Comparison of ENCODE assay signal across 10 mouse cellular contexts in genomic region chr11:6184202-6184935, GRCm38 (mm10). TPM values are rescaled to one million over a fixed set of nuclear protein-coding genes. Genes with fewer than 3 reads are reported as not detected.
A peak's percentile ranks its signal among the peaks of the same experiment; 100 is the strongest.
DNase-seq lines count a peak whose midpoint lies in the region; ATAC-seq and TF ChIP-seq lines count a peak whose summit lies in the region.
"Had no signal": no experiment of that assay in that cellular context is flagged by ENCODE, and none has a peak within 500 bp of the region (broad histone marks: within the 10 kb centered on the region; RNA-seq: fewer than 3 reads in every experiment).

No protein-coding gene starts in this region.

- no peaks in the 10 kb centered on the region for H3K9me3 ChIP-seq in hindbrain, embryonic 12.5 days (replicated peaks)
- H3K9me3 ChIP-seq in hindbrain, postnatal 0 days (ENCODE audit: low read length): no peaks in the 10 kb centered on the region
- H3K9me3 ChIP-seq in CH12.LX (replicated peaks; ENCODE audit: low read length): no peaks in the 10 kb centered on the region
- no peaks in the 10 kb centered on the region for H3K9me3 ChIP-seq in forebrain, embryonic 16.5 days (ENCODE audit: control insufficient read depth, low read length)
- H3K9me3 ChIP-seq in neural tube, embryonic 15.5 days (replicated peaks): no peaks in the 10 kb centered on the region

- no peak for TF ChIP-seq POLR2A in CH12.LX (IDR thresholded peaks at IDR 0.05; ENCODE audit: low read depth, low read length)

- no peak overlapping the region; the same call in 1 of the 2 replicates for H3K27ac ChIP-seq in hindbrain, embryonic 12.5 days
- H3K27ac ChIP-seq in hindbrain, postnatal 0 days: no peak overlapping the region
- H3K27ac ChIP-seq in CH12.LX (ENCODE audit: insufficient read depth, low read depth): peak overlapping the region; percentile 36; the same call in 1 of the 2 replicates
- peak overlapping the region; percentile 60 for H3K27ac ChIP-seq in forebrain, embryonic 16.5 days (ENCODE audit: low read length)
- H3K27ac ChIP-seq in neural tube, embryonic 15.5 days (replicated peaks): 0 out of 2 replicates have a peak overlapping the region, but pooled peaks have one; percentile 41

- no peak for TF ChIP-seq CTCF in hindbrain, postnatal 0 days (IDR thresholded peaks at IDR 0.05; ENCODE audit: low read depth)
- TF ChIP-seq CTCF in CH12.LX (conservative IDR thresholded peaks at IDR 0.05 in 1 of 2, IDR thresholded peaks at IDR 0.05 in 1 of 2; ENCODE audit: low read depth in 2 of 2, low read length in 2 of 2): no peak

- dilution Hi-C loops in CH12.LX (cut with MboI; ENCODE audit: extremely low pct_ligation_motif_present, extremely low pct_unique_long_range_greater_than_20kb, low sequenced_read_pairs): no loop called here

- H3K9ac ChIP-seq in hindbrain, embryonic 12.5 days: 0 out of 2 replicates have a peak overlapping the region, but pooled peaks have one; percentile 19
- H3K9ac ChIP-seq in hindbrain, postnatal 0 days (replicated peaks; ENCODE audit: low read length): no peak overlapping the region
- H3K9ac ChIP-seq in CH12.LX (ENCODE audit: insufficient read depth, low read depth): no peak overlapping the region
- no peak overlapping the region; the same call in 1 of the 2 replicates for H3K9ac ChIP-seq in forebrain, embryonic 16.5 days (replicated peaks; ENCODE audit: low read depth, low read length)
- H3K9ac ChIP-seq in neural tube, embryonic 15.5 days (replicated peaks): no peak overlapping the region

- H3K4me3 ChIP-seq in hindbrain, embryonic 12.5 days: no peak overlapping the region
- no peak overlapping the region for H3K4me3 ChIP-seq in hindbrain, postnatal 0 days (ENCODE audit: low read length)
- no peak overlapping the region for H3K4me3 ChIP-seq in CH12.LX (replicated peaks in 1 of 3; ENCODE audit: low read depth in 2 of 3, low read length in 2 of 3, poor library complexity in 1 of 3)
- H3K4me3 ChIP-seq in forebrain, embryonic 16.5 days (replicated peaks; ENCODE audit: low read length): no peak overlapping the region
- H3K4me3 ChIP-seq in neural tube, embryonic 15.5 days (replicated peaks): no peak overlapping the region

- TF ChIP-seq EP300 in CH12.LX (IDR thresholded peaks at IDR 0.05; ENCODE audit: low read length): peak; percentile 43; the same call in 1 of the 2 replicates

- TF ChIP-seq RAD21 in CH12.LX (IDR thresholded peaks at IDR 0.05; ENCODE audit: low read depth, low read length): no peak

- 78% methylated on average over 11 of the region's 11 CpGs for WGBS in hindbrain, embryonic 12.5 days
- WGBS in hindbrain, postnatal 0 days: 51% methylated on average over 11 of the region's 11 CpGs
- 66% methylated on average over 11 of the region's 11 CpGs for WGBS in forebrain, embryonic 16.5 days
- WGBS in neural tube, embryonic 15.5 days: 34% methylated on average over 11 of the region's 11 CpGs

- H3K79me2 ChIP-seq in CH12.LX (replicated peaks; ENCODE audit: control insufficient read depth, extremely low read depth, insufficient read depth, poor library complexity, severe bottlenecking): peaks cover 56% of the 10 kb centered on the region

- no peak for ATAC-seq in hindbrain, embryonic 12.5 days (ENCODE audit: low FRiP score)
- ATAC-seq in hindbrain, postnatal 0 days: no peak
- ATAC-seq in forebrain, embryonic 16.5 days: no peak
- ATAC-seq in neural tube, embryonic 15.5 days (ENCODE audit: low FRiP score): no peak
- ATAC-seq: Patski had no signal

- peaks cover 23% of the 10 kb centered on the region for H3K4me1 ChIP-seq in hindbrain, embryonic 12.5 days
- peaks cover 7% of the 10 kb centered on the region; the same call in 1 of the 2 replicates for H3K4me1 ChIP-seq in hindbrain, postnatal 0 days (ENCODE audit: insufficient read depth, low read length)
- H3K4me1 ChIP-seq in CH12.LX (ENCODE audit: control insufficient read depth in 1 of 2, insufficient read depth in 2 of 2): peaks cover 10 to 58% of the 10 kb centered on the region in 2 experiments
- H3K4me1 ChIP-seq in forebrain, embryonic 16.5 days (replicated peaks; ENCODE audit: control insufficient read depth, insufficient read depth, low read length): peaks cover 39% of the 10 kb centered on the region
- H3K4me1 ChIP-seq in neural tube, embryonic 15.5 days: peaks cover 38% of the 10 kb centered on the region

- no peak for DNase-seq in hindbrain, postnatal 0 days (ENCODE audit: low spot score)
- peak; percentile 62 for DNase-seq in CH12.LX (ENCODE audit: extremely low read depth)
- no peak for DNase-seq in kidney, adult 18-20 months
- DNase-seq in kidney, postnatal 4 days: no peak
- no peak for DNase-seq in ovary, postnatal 36 days (ENCODE audit: low spot score)

- H3K27me3 ChIP-seq in hindbrain, embryonic 12.5 days: no peaks in the 10 kb centered on the region
- H3K27me3 ChIP-seq in hindbrain, postnatal 0 days (ENCODE audit: insufficient read depth, low read length): no peaks in the 10 kb centered on the region
- no peaks in the 10 kb centered on the region for H3K27me3 ChIP-seq in CH12.LX (replicated peaks)
- no peaks in the 10 kb centered on the region for H3K27me3 ChIP-seq in forebrain, embryonic 16.5 days (replicated peaks; ENCODE audit: control insufficient read depth, insufficient read depth, low read length)
- H3K27me3 ChIP-seq in neural tube, embryonic 15.5 days (replicated peaks): no peaks in the 10 kb centered on the region
- H3K27me3 ChIP-seq: Patski had no signal

- in situ Hi-C loops in CH12.LX (cut with MboI; ENCODE audit: low pct_ligation_motif_present, low pct_unique_long_range_greater_than_20kb, low sequenced_read_pairs): no loop called here

- no peak overlapping the region for H3K4me2 ChIP-seq in hindbrain, embryonic 12.5 days (replicated peaks)
- H3K4me2 ChIP-seq in hindbrain, postnatal 0 days (ENCODE audit: low read depth, low read length): no peak overlapping the region
- 0 out of 2 replicates have a peak overlapping the region, but pooled peaks have one; percentile 9 for H3K4me2 ChIP-seq in CH12.LX (ENCODE audit: insufficient read depth, low read depth, poor library complexity, severe bottlenecking)
- H3K4me2 ChIP-seq in forebrain, embryonic 16.5 days (ENCODE audit: low read length): no peak overlapping the region
- no peak overlapping the region for H3K4me2 ChIP-seq in neural tube, embryonic 15.5 days

- 0 out of 2 replicates have a peak, but pooled peaks cover 8% of the 10 kb centered on the region for H3K36me3 ChIP-seq in hindbrain, embryonic 12.5 days
- H3K36me3 ChIP-seq in hindbrain, postnatal 0 days (ENCODE audit: insufficient read depth, low read length): no peaks in the 10 kb centered on the region
- peaks cover 14 to 56% of the 10 kb centered on the region in 2 experiments for H3K36me3 ChIP-seq in CH12.LX (replicated peaks in 1 of 2; ENCODE audit: control insufficient read depth in 1 of 2, insufficient read depth in 1 of 2, low read length in 1 of 2)
- H3K36me3 ChIP-seq in forebrain, embryonic 16.5 days (ENCODE audit: control insufficient read depth, insufficient read depth): no peaks in the 10 kb centered on the region
- H3K36me3 ChIP-seq in neural tube, embryonic 15.5 days: no peaks in the 10 kb centered on the region; the same call in 1 of the 2 replicates

TF ChIP-seq in CH12.LX, 34 proteins besides CTCF, POLR2A, EP300 and RAD21:
- no peak for TF ChIP-seq E2F4 (IDR thresholded peaks at IDR 0.05; ENCODE audit: insufficient replicate concordance, low read depth, low read length)
- TF ChIP-seq ETS1 (conservative IDR thresholded peaks at IDR 0.05; ENCODE audit: low read depth, low read length): peak; percentile 39; the same call in 1 of the 2 replicates
- no peak for TF ChIP-seq BHLHE40 (IDR thresholded peaks at IDR 0.05; ENCODE audit: low read depth, low read length)
- TF ChIP-seq JUN (IDR thresholded peaks at IDR 0.05; ENCODE audit: insufficient read depth, low read depth, low read length): no peak
- no peak for TF ChIP-seq MXI1 (IDR thresholded peaks at IDR 0.05; ENCODE audit: low read depth, low read length)
- TF ChIP-seq POLR2AphosphoS2 (IDR thresholded peaks at IDR 0.05; ENCODE audit: low read depth, low read length): no peak
- no peak for TF ChIP-seq UBTF (IDR thresholded peaks at IDR 0.05; ENCODE audit: low read depth, low read length)
- no peak for TF ChIP-seq MAX (IDR thresholded peaks at IDR 0.05; ENCODE audit: low read length)

RNA-seq across cellular contexts. Expression of gene A730071L15Rik, which starts 15.5 kb away (rescaled TPM):
- polyA plus RNA-seq in hindbrain, embryonic 12.5 days (2016; fragmentation: Nextera tagmentation; extraction: Ambion mirVana): 0.40 and 0.41 TPM in 2 replicates
- total RNA-seq in hindbrain, postnatal 0 days (2014; rRNA removed): 0.18 TPM in 1 of 2 replicates, not detected in the other
- polyA plus RNA-seq in hindbrain, postnatal 0 days (2015; fragmentation: Nextera tagmentation; extraction: Ambion mirVana): 0.54 and 0.58 TPM in 2 replicates
- total RNA-seq in CH12.LX (2012; rRNA removed) (0.42 and 0.46 TPM in 2 replicates), CH12.LX (2014; rRNA removed) (not detected in 2 replicates)
- not detected in 2 replicates for polyA plus RNA-seq in CH12.LX (2012; ENCODE audit: insufficient read length, low read depth)
- polyA plus RNA-seq in forebrain, embryonic 16.5 days (2015; fragmentation: Nextera tagmentation; extraction: Ambion mirVana): 0.21 and 0.84 TPM in 2 replicates
- 0.37 and 0.57 TPM in 2 replicates for polyA plus RNA-seq in neural tube, embryonic 15.5 days (2015; fragmentation: Nextera tagmentation; extraction: Ambion mirVana)

RNA-seq across cellular contexts. Expression of gene Nudcd3, which starts 15.8 kb away (rescaled TPM):
- 57.7 and 58.6 TPM in 2 replicates for polyA plus RNA-seq in hindbrain, embryonic 12.5 days (2016; fragmentation: Nextera tagmentation; extraction: Ambion mirVana)
- 57.3 and 66.7 TPM in 2 replicates for total RNA-seq in hindbrain, postnatal 0 days (2014; rRNA removed)
- 63.0 and 63.6 TPM in 2 replicates for polyA plus RNA-seq in hindbrain, postnatal 0 days (2015; fragmentation: Nextera tagmentation; extraction: Ambion mirVana)
- total RNA-seq in CH12.LX (2012; rRNA removed) (35.6 and 41.2 TPM in 2 replicates), CH12.LX (2014; rRNA removed) (30.1 and 30.7 TPM in 2 replicates)
- polyA plus RNA-seq in CH12.LX (2012; ENCODE audit: insufficient read length, low read depth): 78.0 and 82.2 TPM in 2 replicates
- 78.4 and 82.1 TPM in 2 replicates for polyA plus RNA-seq in forebrain, embryonic 16.5 days (2015; fragmentation: Nextera tagmentation; extraction: Ambion mirVana)
- polyA plus RNA-seq in neural tube, embryonic 15.5 days (2015; fragmentation: Nextera tagmentation; extraction: Ambion mirVana): 61.2 and 62.4 TPM in 2 replicates

RNA-seq across cellular contexts. Expression of gene Npc1l1, which starts 45.6 kb away (rescaled TPM):
- 0.05 TPM in 1 of 2 replicates, not detected in the other for polyA plus RNA-seq in hindbrain, embryonic 12.5 days (2016; fragmentation: Nextera tagmentation; extraction: Ambion mirVana)
- 0.05 and 0.07 TPM in 2 replicates for total RNA-seq in hindbrain, postnatal 0 days (2014; rRNA removed)
- 0.04 and 0.08 TPM in 2 replicates for polyA plus RNA-seq in hindbrain, postnatal 0 days (2015; fragmentation: Nextera tagmentation; extraction: Ambion mirVana)
- total RNA-seq in CH12.LX (2012; rRNA removed) (not detected in 2 replicates), CH12.LX (2014; rRNA removed) (0.05 TPM in 1 of 2 replicates, not detected in the other)
- polyA plus RNA-seq in CH12.LX (2012; ENCODE audit: insufficient read length, low read depth): 0.05 and 0.09 TPM in 2 replicates
- 0.08 TPM in 1 of 2 replicates, not detected in the other for polyA plus RNA-seq in forebrain, embryonic 16.5 days (2015; fragmentation: Nextera tagmentation; extraction: Ambion mirVana)
- polyA plus RNA-seq in neural tube, embryonic 15.5 days (2015; fragmentation: Nextera tagmentation; extraction: Ambion mirVana): 0.09 and 0.11 TPM in 2 replicates
- polyA plus RNA-seq: lung, embryonic 16.5 days had no signal

Comparison
In these comparisons a context has a peak if more than half of its experiments do, and no peak if none do; other contexts are left out.
1. H3K27ac ChIP-seq: peak in CH12.LX (single experiment), forebrain, embryonic 16.5 days (single experiment) and neural tube, embryonic 15.5 days (single experiment); none in hindbrain, embryonic 12.5 days (single experiment) and hindbrain, postnatal 0 days (single experiment).